Mouse (Mus musculus) limb, embryonic 14.5 days (tissue): ENCODE results near the gene Tspo. TPM values are rescaled to one million over a fixed set of nuclear protein-coding genes. Genes with fewer than 3 reads are reported as not detected.

ENCODE experiments used
- ATAC-seq: fragments of 200-750 bp; cut with Nextera tagmentation; 2 replicates; pipeline ENCODE4 v1.8.0; 2017; ENCODE audit warnings: low read depth, moderate number of reproducible peaks, moderate TSS enrichment; ENCODE audit not compliant: low FRiP score
- DNase-seq: peaks from one replicate; pipeline ENCODE4 v3.0.0-alpha.2; 2015; ENCODE audit warnings: low spot score
- H3K27ac ChIP-seq: fragments of 300-500 bp; sonication (generic); replicated peaks from 2 replicates; pipeline ENCODE4 v1.5.1; 2014; ENCODE audit warnings: low read depth, mild to moderate bottlenecking, low read length, moderate library complexity, mixed read lengths
- H3K27me3 ChIP-seq: fragments of 300-500 bp; sonication (generic); 2 replicates; pipeline ENCODE4 v1.6.1; 2014; ENCODE audit warnings: low read length, mixed read lengths; ENCODE audit not compliant: control insufficient read depth, insufficient read depth
- H3K36me3 ChIP-seq: fragments of 300-500 bp; sonication (generic); 2 replicates; pipeline ENCODE4 v1.6.1; 2014; ENCODE audit warnings: mild to moderate bottlenecking, low read length, moderate library complexity, mixed read lengths; ENCODE audit not compliant: control insufficient read depth, insufficient read depth
- H3K4me1 ChIP-seq: fragments of 300-500 bp; sonication (generic); 2 replicates; pipeline ENCODE4 v1.6.1; 2014; ENCODE audit warnings: antibody characterized with exemption, low read length, mixed read lengths; ENCODE audit not compliant: control insufficient read depth, insufficient read depth
- H3K4me2 ChIP-seq: fragments of 300-500 bp; sonication (generic); replicated peaks from 2 replicates; pipeline ENCODE4 v1.6.1; 2014; ENCODE audit warnings: low read depth, mild to moderate bottlenecking, low read length, moderate library complexity; ENCODE audit not compliant: severe bottlenecking
- H3K4me3 ChIP-seq: fragments of 300-500 bp; sonication (generic); replicated peaks from 2 replicates; pipeline ENCODE4 v1.5.1; 2014; ENCODE audit warnings: low read length
- H3K9ac ChIP-seq: fragments of 300-500 bp; sonication (generic); 2 replicates; pipeline ENCODE4 v1.6.1; 2014; ENCODE audit warnings: mild to moderate bottlenecking, low read depth, low read length, moderate library complexity; ENCODE audit not compliant: severe bottlenecking
- H3K9me3 ChIP-seq: fragments of 300-500 bp; sonication (generic); 2 replicates; pipeline ENCODE4 v1.6.1; 2016; ENCODE audit warnings: low read length; ENCODE audit not compliant: control insufficient read depth
- POLR2A ChIP-seq: fragments of 200-500 bp; IDR thresholded peaks from 2 replicates; pipeline ENCODE4 v1.8.0; 2012; ENCODE audit warnings: inconsistent platforms, mild to moderate bottlenecking, moderate library complexity, borderline replicate concordance; ENCODE audit not compliant: insufficient read depth, insufficient read length; ENCODE audit errors: extremely low read depth
- WGBS: fragments of 180-500 bp; shearing (Covaris S2); extraction: QIAGEN DNeasy Blood & Tissue Kit; methylation state at CpG from one replicate; pipeline ENCODE4 v1.1.7; 2014; 5-methylcytosine and 5-hydroxymethylcytosine counted together
- polyA plus RNA-seq, 2 experiments: library from polyadenylated mRNA; depleted of rRNA in 1 of 2; stranded (reverse) in 1 of 2; unstranded in 1 of 2; fragments of >200 nt; fragmentation: Nextera tagmentation in 1 of 2; extraction: Ambion mirVana in 1 of 2; gene quantifications; 2 replicates each; pipeline versions ENCODE4 v1.2.1 to v1.2.3; 2012 to 2014

Tspo gene
- polyA plus RNA-seq, 2 experiments = 29.4 to 57.7 TPM

DNA sequence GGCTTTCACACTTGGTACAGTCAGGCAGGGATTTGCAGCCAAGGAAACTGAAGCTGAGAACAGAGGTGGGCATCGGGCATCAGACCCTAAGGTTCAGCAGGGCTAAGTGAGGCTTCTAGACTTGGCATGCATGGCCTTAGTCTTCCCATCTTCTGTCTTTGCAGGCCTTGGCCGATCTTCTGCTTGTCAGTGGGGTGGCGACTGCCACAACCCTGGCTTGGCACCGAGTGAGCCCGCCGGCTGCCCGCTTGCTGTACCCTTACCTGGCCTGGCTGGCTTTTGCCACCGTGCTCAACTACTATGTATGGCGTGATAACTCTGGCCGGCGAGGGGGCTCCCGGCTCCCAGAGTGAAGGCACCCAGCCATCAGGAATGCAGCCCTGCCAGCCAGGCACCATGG is 10.2 kb downstream of the Tspo start:
- Histone ChIP-seq H3K9ac (no peak overlapping the region), H3K27me3 (no peaks in the 10 kb centered on the region), H3K27ac (no peak overlapping the region), H3K9me3 (no peaks in the 10 kb centered on the region), H3K4me1 (no peaks in the 10 kb centered on the region), H3K4me2 (no peak overlapping the region), H3K36me3 (peaks cover 34% of the 10 kb centered on the region), H3K4me3 (no peak overlapping the region)
- TF ChIP-seq POLR2A = no peak
- DNase-seq = no peak
- WGBS = 92% methylated on average over 12 of the region's 12 CpGs
- ATAC-seq = no peak

DNA sequence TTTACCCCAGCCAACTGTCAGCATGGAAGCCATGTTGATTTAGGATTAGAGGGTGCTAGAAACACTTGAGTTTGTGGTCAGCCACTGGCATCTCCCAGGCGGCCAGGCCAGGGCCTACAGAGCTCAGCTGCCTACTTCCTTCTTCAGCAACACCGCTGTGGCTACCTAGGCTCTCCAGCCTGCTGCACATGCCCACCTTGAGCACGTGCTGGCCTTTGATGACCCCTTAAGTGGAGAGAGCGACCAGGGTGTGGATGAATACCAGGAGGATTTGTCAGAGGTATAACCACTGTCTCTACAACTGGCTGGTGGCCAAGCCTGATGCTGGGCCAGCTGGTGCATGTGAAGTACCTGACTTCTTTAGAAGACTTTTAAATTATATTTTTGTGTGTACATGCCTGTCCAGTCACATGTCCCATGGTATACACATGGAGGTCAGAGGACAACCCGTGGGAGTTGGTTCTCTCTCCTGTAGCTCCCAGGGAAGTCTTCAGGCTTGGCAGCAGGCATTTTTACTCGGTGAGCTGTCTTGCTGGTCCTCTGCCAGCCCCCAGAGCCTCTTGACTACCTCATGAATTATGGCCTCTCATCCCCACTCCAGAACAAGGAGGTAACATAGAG is 11.4 kb downstream of the Tspo start:
- no peak for TF ChIP-seq POLR2A
- Histone ChIP-seq H3K27me3 (no peaks in the 10 kb centered on the region), H3K4me3 (no peak overlapping the region), H3K27ac (no peak overlapping the region), H3K4me2 (no peak overlapping the region), H3K4me1 (no peaks in the 10 kb centered on the region), H3K9me3 (no peaks in the 10 kb centered on the region), H3K9ac (no peak overlapping the region), H3K36me3 (peaks cover 46% of the 10 kb centered on the region)
- no peak for ATAC-seq
- 83% methylated on average over 6 of the region's 6 CpGs for WGBS
- no peak for DNase-seq

DNA sequence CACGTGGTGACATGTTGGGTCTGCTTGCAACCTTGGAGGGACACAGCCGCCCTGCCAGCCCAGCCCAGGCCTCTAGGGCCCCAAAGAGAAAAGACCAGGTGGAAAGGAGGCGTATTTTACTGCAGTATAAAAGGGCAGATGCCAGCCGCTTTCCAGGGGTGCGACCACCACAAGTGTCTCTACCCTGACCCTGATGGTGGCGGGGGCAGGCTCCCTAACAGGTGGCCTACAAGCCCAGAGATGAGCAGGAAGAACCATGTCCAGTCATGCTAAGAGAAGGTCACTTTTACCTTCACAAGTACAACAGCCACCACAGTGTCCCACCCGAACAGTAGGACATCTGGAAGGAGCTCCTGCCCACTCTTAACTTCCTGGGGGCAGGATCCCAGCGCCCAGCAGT is 12.2 kb downstream of the Tspo start:
- WGBS = 92% methylated on average over 8 of the region's 8 CpGs
- no peak overlapping the region for H3K27ac ChIP-seq
- no peak overlapping the region for H3K9ac ChIP-seq
- no peak overlapping the region for H3K4me3 ChIP-seq
- no peak overlapping the region for H3K4me2 ChIP-seq
- DNase-seq = no peak
- H3K36me3 ChIP-seq = peaks cover 53% of the 10 kb centered on the region
- no peak for TF ChIP-seq POLR2A
- ATAC-seq = no peak
- no peaks in the 10 kb centered on the region for H3K4me1 ChIP-seq
- H3K27me3 ChIP-seq = no peaks in the 10 kb centered on the region
- H3K9me3 ChIP-seq = no peaks in the 10 kb centered on the region

DNA sequence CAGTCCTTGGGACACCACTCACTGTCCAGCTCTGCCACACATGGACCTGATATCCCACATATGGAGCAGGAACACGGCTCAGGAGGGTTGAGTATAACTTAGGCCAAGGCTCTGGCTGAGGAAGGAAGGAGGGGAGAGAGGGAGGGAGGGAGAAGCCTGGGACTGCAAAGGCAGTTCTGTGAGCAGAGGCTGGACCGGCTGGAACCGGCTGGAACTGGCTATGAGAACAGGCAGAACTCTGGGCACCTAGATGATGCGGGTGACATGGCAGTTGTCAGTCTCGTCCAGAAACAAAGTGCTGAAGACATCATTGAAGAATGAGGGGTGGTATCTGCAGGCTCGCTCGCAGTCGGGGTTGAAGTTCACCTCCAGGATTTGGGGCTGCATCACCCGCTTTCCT is 13.3 kb downstream of the Tspo start:
- Histone ChIP-seq H3K36me3 (peaks cover 64% of the 10 kb centered on the region), H3K4me3 (no peak overlapping the region), H3K9me3 (no peaks in the 10 kb centered on the region), H3K4me2 (no peak overlapping the region), H3K9ac (no peak overlapping the region), H3K27ac (no peak overlapping the region), H3K27me3 (no peaks in the 10 kb centered on the region), H3K4me1 (no peaks in the 10 kb centered on the region)
- ATAC-seq = no peak
- no peak for DNase-seq
- TF ChIP-seq POLR2A = no peak
- WGBS = 94% methylated on average over 9 of the region's 9 CpGs

DNA sequence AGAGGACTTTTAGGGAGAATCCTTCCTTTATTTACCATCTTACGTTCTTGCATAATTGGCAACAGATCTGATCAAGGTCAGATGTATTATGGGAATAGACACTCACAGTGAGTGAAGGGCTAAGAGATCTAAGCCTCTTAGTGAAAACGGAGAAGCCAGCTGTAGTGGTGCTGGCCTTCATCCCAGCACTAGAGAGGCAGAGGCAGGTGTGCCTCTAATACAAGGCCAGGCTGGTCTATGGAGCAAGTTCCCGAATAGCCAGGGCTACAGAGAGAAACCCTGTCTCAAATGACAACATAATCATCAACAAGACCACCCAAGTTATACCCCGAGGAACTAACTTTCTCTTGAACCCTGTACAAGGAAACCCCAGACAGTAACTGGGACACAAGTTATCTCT is 19.5 kb downstream of the Tspo start:
- H3K4me2 ChIP-seq = no peak overlapping the region
- WGBS = 71% methylated on average over 4 of the region's 4 CpGs
- no peak overlapping the region for H3K4me3 ChIP-seq
- TF ChIP-seq POLR2A = no peak
- H3K9ac ChIP-seq = no peak overlapping the region
- no peak overlapping the region for H3K27ac ChIP-seq
- H3K27me3 ChIP-seq = no peaks in the 10 kb centered on the region
- peaks cover 85% of the 10 kb centered on the region for H3K36me3 ChIP-seq
- no peaks in the 10 kb centered on the region for H3K4me1 ChIP-seq
- ATAC-seq (peak; percentile 27; the same call in 1 of the 2 replicates), DNase-seq (peak; percentile 29)
- H3K9me3 ChIP-seq = peaks cover 6% of the 10 kb centered on the region; the same call in 1 of the 2 replicates

- H3K9me3 ChIP-seq = peaks cover 6% of the 10 kb centered on the region; the same call in 1 of the 2 replicates
- no peak overlapping the region for H3K4me2 ChIP-seq
- H3K27me3 ChIP-seq = no peaks in the 10 kb centered on the region
- no peak overlapping the region for H3K9ac ChIP-seq
- no peak for ATAC-seq
- peak; percentile 50 for DNase-seq
- TF ChIP-seq POLR2A = no peak
- WGBS = 72% methylated on average over 8 of the region's 8 CpGs
- H3K4me3 ChIP-seq = no peak overlapping the region
- no peaks in the 10 kb centered on the region for H3K4me1 ChIP-seq
- peaks cover 88% of the 10 kb centered on the region for H3K36me3 ChIP-seq
- no peak overlapping the region for H3K27ac ChIP-seq
These were observed 20.2 kb downstream of the Tspo start for GRCm38 (mm10) chr15:83583419-83584156.
